Mouse (Mus musculus) left cerebral cortex, postnatal 25 days (tissue): ENCODE results near the gene 1700025C18Rik. TPM values are rescaled to one million over a fixed set of nuclear protein-coding genes. Genes with fewer than 3 reads are reported as not detected.

ENCODE experiments used
- DNase-seq, 2 experiments: peaks; one replicate each; pipeline ENCODE4 v3.0.0; 2022; ENCODE audit warnings: low spot score in 2 of 2, mixed read lengths in 1 of 2
- intact Hi-C: fragments of 180-260 bp; cut with DNase I; formaldehyde crosslinking; loops from one replicate; pipeline ENCODE4 v1.15.1; 2025
- total RNA-seq, 2 experiments: library from RNA; stranded (reverse); gene quantifications; 2 replicates each; pipeline ENCODE4 v1.2.3; 2021

The 1700025C18Rik gene
- total RNA-seq, result not detected

GRCm38 (mm10) chr2:165090650-165091049, at the start of gene 1700025C18Rik:
Gene 1700025C18Rik (minus strand): TSS chr2:165090750.
- intact Hi-C loops, result no loop called here
- DNase-seq, result no peak

- no peak for DNase-seq
- intact Hi-C loops, result no loop called here
Observed at GRCm38 (mm10) chr2:165136049-165136448, 45.5 kb upstream of the 1700025C18Rik start.

GRCm38 (mm10) chr2:165133566-165133965, 43.0 kb upstream of the 1700025C18Rik start:
- intact Hi-C loops, result no loop called here
- peak in 1 of 2 experiments; percentile 17 for DNase-seq

- DNase-seq, result peak in 1 of 2 experiments; percentile 24
- intact Hi-C loops, result no loop called here
Observed at GRCm38 (mm10) chr2:165131428-165131827, 40.9 kb upstream of the 1700025C18Rik start.

GRCm38 (mm10) chr2:165129189-165129588, 38.6 kb upstream of the 1700025C18Rik start:
- no peak for DNase-seq
- intact Hi-C loops, result no loop called here

GRCm38 (mm10) chr2:165126896-165127562, 36.5 kb upstream of the 1700025C18Rik start:
- intact Hi-C loops, result no loop called here
- DNase-seq, result no peak

- intact Hi-C loops, result no loop called here
- DNase-seq, result peak; percentile 32 to 58
Observed at GRCm38 (mm10) chr2:165121206-165121840, 30.8 kb upstream of the 1700025C18Rik start.

GRCm38 (mm10) chr2:165120765-165121164, 30.2 kb upstream of the 1700025C18Rik start:
- DNase-seq, result no peak
- intact Hi-C loops, result no loop called here

GRCm38 (mm10) chr2:165113733-165114132, 23.2 kb upstream of the 1700025C18Rik start:
- intact Hi-C loops, result loop anchor here (2.0 kb wide), 1 partner anchor 35 kb away; no protein-coding TSS in a partner anchor
- DNase-seq, result no peak

GRCm38 (mm10) chr2:165112149-165112548, 21.6 kb upstream of the 1700025C18Rik start:
- DNase-seq, result peak; percentile 35 to 55
- intact Hi-C loops, result loop anchor here (2.0 kb wide), 1 partner anchor 33 kb away; no protein-coding TSS in a partner anchor

- DNase-seq, result no peak
- intact Hi-C loops, result no loop called here
Observed at GRCm38 (mm10) chr2:165106585-165106984, 16.0 kb upstream of the 1700025C18Rik start.

- intact Hi-C loops, result no loop called here
- DNase-seq, result peak in 1 of 2 experiments; percentile 38
Observed at GRCm38 (mm10) chr2:165105513-165106079, 15.0 kb upstream of the 1700025C18Rik start.

- intact Hi-C loops, result no loop called here
Observed at GRCm38 (mm10) chr2:165102920-165103319, 12.4 kb upstream of the 1700025C18Rik start.

GRCm38 (mm10) chr2:165100749-165101148, 10.2 kb upstream of the 1700025C18Rik start:
- no peak for DNase-seq
- intact Hi-C loops, result no loop called here

More at GRCm38 (mm10) chr2:165102920-165103319, 12.4 kb upstream of the 1700025C18Rik start:
- no peak for DNase-seq

- no peak for DNase-seq
- intact Hi-C loops, result no loop called here
Observed at GRCm38 (mm10) chr2:165098861-165099260, 8.3 kb upstream of the 1700025C18Rik start.

GRCm38 (mm10) chr2:165096367-165096766, 5.8 kb upstream of the 1700025C18Rik start:
- no peak for DNase-seq
- intact Hi-C loops, result no loop called here

- no peak for DNase-seq
- intact Hi-C loops, result no loop called here
Observed at GRCm38 (mm10) chr2:165092393-165092792, 1.8 kb upstream of the 1700025C18Rik start.

- no peak for DNase-seq
Observed at GRCm38 (mm10) chr2:165091433-165091965, 949 bp upstream of the 1700025C18Rik start.

GRCm38 (mm10) chr2:165089470-165089869, 1.1 kb downstream of the 1700025C18Rik start:
- no peak for DNase-seq
- intact Hi-C loops, result no loop called here

More at GRCm38 (mm10) chr2:165091433-165091965, 949 bp upstream of the 1700025C18Rik start:
- intact Hi-C loops, result no loop called here

- intact Hi-C loops, result no loop called here
- DNase-seq, result no peak
Observed at GRCm38 (mm10) chr2:165086634-165087033, 3.9 kb downstream of the 1700025C18Rik start.
